Mouse (Mus musculus) liver (tissue): ENCODE results near the gene Dennd5b.
"Not testable (repeated sequence)": the region's sequence is repeated elsewhere in the genome, so short reads cannot be mapped to it uniquely, and the experiment has no call there.

Source experiments
- DNase-seq: peaks from one replicate; pipeline ENCODE4 v3.0.0-alpha.2; 2020; ENCODE audit warnings: mixed read lengths

Gene Dennd5b

GRCm38 (mm10) chr6:148945509-148946408 lies 155.7 kb downstream of the Dennd5b start:
- peak; percentile 50 for DNase-seq

- DNase-seq, result peak; percentile 79
These were observed 156.5 kb downstream of the Dennd5b start for GRCm38 (mm10) chr6:148944767-148945508.

GRCm38 (mm10) chr6:148944344-148944766 lies 157.1 kb downstream of the Dennd5b start:
- no peak for DNase-seq

GRCm38 (mm10) chr6:148943695-148944094 lies 157.8 kb downstream of the Dennd5b start:
- peak; percentile 8 for DNase-seq

- DNase-seq, result no peak
These were observed 159.1 kb downstream of the Dennd5b start for GRCm38 (mm10) chr6:148942406-148942805.

- DNase-seq, result no peak
These were observed 159.6 kb downstream of the Dennd5b start for GRCm38 (mm10) chr6:148941880-148942279.

- DNase-seq, result not testable (repeated sequence)
These were observed 161.1 kb downstream of the Dennd5b start for GRCm38 (mm10) chr6:148940383-148940782.
